Mouse (Mus musculus) ES-E14 (cell line): ENCODE measurements around the gene Ralgapa2.

ENCODE experiments used
- CHD2 ChIP-seq: IDR thresholded peaks from 2 replicates; pipeline ENCODE4 v1.6.1; 2014; ENCODE audit warnings: mild to moderate bottlenecking, low read depth, low read length, inconsistent platforms
- HCFC1 ChIP-seq: IDR thresholded peaks from 2 replicates; pipeline ENCODE4 v1.6.1; 2012; ENCODE audit warnings: low read length, inconsistent platforms, borderline replicate concordance; ENCODE audit not compliant: insufficient read depth
- MAFK ChIP-seq: IDR thresholded peaks from 2 replicates; pipeline ENCODE4 v1.6.1; 2014; ENCODE audit warnings: mild to moderate bottlenecking, low read depth, low read length, inconsistent platforms; ENCODE audit not compliant: insufficient read depth
- ZC3H11A ChIP-seq: IDR thresholded peaks from 2 replicates; pipeline ENCODE4 v1.6.1; 2012; ENCODE audit warnings: low read depth, mild to moderate bottlenecking, inconsistent platforms, low read length, borderline replicate concordance
- ZNF384 ChIP-seq: IDR thresholded peaks from 2 replicates; pipeline ENCODE4 v1.6.1; 2012; ENCODE audit warnings: low read depth, low read length, inconsistent platforms

- TF ChIP-seq MAFK, result no peak
- TF ChIP-seq ZNF384, result no peak
- no peak for TF ChIP-seq CHD2
- no peak for TF ChIP-seq ZC3H11A
- no peak for TF ChIP-seq HCFC1
Observed at GRCm38 (mm10) chr2:146524685-146525415, 12.7 kb upstream of the Ralgapa2 start.
